Mouse (Mus musculus) neural tube, embryonic 10.5 days (tissue): ENCODE results near the gene Apobr.

Experiments used
- DNase-seq: peaks from one replicate; pipeline ENCODE4 v3.0.0-alpha.2; 2017; ENCODE audit warnings: low spot score; ENCODE audit errors: extremely low spot score

Gene Apobr

DNA sequence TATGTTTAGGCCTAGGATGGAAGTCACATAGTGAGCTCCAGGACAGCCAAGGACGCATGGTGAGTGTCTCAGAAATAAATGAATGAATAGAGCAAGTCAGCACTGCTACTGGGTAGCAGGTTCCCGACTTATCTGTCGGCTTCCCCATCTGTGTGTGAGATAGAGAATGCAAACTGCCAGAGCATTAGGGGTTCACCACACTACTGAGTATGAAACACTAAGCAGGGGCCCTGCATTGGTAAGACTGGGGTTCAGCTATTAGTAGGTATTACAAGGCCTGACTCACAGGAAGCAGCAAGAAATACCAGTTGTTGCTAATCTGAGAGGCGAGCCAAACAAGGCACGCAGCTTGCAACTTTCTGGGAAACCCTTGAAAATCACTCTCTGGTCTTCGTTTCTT, 14.2 kb downstream of the Apobr start:
- DNase-seq = no peak

DNA sequence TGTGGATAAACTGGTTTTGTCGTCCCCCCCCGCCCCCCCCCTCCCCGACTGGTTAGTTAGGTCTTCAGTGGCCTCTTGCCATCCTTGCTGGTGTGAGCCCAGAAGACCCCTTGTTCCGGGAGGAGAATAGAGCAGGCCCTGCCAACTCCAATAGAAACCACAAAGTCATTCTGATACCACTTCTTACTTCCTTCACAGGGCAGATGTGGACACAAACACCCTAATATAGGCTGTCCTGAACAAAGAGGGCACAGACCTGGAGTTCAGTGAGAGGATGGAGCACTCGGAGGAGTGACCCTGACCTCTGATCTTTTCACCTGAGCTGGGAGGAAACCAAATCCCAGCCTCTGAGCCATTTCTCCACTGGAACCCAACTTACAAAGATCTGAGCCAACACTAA, 17.2 kb downstream of the Apobr start:
- no peak for DNase-seq

DNA sequence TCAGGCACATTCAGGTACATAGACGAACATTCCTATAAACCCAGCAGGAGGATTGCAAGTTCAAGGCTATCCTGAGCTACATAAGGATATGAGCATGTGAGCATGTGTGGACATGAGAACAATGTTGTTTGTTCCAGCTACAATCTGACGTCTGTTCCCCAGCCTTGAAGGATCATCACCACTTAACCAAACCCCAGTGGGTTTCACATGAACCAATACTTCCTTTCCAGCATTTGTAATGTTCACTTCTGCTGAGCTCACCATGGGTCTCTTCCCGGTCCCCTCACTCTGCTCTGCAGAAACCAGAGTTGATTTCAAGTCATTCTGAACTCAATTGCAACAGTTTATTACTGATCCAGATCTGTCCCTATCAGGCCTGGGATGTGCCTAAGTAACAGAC, 17.9 kb downstream of the Apobr start:
- DNase-seq = no peak

DNA sequence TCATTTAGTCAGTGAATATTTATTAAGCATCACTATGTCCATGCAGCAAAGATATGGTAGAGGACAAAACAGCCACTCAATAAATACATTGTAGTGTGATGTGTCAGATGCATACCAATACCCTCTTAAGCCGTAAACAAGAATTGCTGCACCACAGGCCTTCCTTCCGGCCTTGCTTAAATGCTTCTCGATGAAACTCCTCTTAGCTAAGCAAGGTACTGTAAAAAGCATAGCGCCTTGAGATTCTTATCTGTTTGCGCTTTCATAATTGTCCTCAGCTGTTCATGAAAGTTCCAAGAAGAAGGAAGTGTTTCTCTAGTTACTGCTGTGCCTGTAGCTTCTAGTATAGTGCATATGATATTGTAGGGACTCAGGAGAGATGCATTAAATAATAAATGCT, 21.9 kb downstream of the Apobr start:
- DNase-seq = no peak

DNA sequence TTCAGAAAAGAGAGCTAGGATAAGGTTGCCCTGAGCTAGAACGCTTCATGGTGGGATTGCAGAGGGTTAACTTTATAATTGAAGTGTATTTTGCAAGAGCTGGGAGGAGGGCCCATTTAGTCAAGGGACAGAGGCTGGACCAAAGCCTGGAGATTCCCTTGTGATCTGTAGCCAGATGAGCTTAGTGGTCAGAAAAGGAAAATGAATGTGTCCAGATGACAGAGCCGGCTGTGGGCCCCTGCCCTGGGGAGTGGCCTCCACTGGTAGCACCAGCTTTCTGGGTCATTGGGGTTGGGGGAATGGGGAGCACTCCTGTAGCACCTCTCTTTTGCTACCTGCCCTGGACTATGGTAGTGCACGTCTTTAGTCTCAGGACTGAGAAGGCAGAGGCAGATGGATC, 22.3 kb downstream of the Apobr start:
- no peak for DNase-seq

DNA sequence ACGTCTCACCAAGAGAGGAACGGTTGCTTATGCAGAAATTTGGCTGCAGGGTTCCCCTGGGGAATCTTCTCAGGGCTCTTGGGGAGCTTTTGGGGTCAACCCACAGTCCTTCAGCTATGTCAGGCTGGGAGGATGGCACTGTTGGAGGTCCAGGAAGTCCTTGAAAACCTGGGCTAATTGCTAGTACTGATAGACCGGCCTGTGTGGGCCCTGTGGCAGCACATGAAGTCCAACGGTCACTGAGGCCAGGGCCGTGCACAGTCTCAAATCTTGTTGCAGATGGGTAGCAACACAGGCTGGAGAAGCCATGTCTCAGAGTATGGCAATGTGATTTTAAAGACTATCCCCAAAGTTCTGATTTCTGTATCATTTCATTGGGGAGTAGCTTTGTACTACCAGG, 23.1 kb downstream of the Apobr start:
- no peak for DNase-seq

DNA sequence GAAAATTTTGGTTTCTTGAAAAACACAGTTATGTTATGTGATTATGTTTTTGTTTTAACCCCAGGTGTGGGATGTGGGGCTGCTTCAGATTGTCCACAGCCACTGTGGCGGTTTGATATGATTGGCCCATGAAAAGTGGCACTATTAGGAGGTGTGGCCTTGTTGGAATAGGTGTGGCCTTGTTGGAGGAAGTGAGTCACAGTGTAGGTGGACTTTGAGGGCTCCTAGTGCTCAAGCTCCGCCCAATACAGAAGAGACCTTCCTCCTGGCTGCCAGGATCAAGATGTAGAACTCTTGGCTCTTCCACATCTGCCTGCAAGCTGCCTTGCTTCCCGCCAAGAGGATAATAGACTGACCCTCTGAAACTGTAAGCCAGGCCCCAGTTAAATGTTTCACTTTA, 28.0 kb downstream of the Apobr start:
- DNase-seq = no peak

DNA sequence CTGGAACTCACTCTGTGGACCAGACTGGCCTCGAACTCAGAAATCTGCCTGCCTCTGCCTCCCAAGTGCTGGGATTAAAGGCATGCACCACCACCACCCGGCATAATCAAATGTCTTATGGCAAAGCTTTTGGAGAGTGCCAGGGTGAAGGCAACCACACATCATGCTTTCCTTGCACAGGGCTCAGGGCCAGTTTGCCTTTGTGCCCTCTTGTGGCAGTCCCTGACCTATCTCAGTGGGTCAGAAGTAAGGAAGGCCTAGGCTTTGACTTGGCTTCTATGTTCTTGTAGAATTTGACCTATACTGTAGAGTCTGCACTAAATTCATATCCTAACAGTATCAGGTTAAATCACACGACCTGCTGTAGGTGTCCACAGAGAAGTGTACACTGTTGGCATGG, 32.0 kb downstream of the Apobr start:
- DNase-seq = no peak

DNA sequence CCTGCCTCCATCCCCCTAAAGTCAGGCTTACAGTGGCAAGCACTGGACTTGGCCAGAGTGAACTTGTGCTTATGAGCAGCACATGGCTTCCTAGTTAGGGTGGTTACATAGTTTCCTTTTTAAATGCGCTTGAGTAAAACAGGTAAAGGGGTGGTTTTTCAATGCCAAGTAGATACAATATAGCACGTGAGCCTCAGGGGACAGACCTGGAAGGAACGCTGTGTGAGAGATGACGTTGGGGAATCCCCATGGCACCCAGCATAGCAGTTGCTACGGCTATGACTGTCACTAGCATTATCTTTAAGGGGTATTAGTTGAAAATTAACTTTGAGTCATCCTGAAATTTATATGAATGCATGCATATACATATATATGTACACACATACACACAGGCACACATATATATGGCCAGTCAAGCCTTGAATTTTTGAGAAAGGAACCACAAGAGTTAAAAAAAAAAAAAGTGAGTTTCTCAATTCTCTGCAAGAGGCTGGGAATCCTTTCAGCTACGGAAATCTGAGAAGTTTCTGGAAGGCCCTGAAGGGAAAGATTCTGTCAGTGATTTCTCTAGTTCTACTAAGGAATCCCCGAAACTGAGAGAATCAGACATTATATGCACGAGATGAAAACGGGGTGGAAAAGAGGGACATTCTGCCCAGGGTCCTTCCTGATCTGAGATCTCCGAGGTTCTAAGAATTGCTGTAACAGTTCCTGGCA, 35.0 kb downstream of the Apobr start:
- no peak for DNase-seq

DNA sequence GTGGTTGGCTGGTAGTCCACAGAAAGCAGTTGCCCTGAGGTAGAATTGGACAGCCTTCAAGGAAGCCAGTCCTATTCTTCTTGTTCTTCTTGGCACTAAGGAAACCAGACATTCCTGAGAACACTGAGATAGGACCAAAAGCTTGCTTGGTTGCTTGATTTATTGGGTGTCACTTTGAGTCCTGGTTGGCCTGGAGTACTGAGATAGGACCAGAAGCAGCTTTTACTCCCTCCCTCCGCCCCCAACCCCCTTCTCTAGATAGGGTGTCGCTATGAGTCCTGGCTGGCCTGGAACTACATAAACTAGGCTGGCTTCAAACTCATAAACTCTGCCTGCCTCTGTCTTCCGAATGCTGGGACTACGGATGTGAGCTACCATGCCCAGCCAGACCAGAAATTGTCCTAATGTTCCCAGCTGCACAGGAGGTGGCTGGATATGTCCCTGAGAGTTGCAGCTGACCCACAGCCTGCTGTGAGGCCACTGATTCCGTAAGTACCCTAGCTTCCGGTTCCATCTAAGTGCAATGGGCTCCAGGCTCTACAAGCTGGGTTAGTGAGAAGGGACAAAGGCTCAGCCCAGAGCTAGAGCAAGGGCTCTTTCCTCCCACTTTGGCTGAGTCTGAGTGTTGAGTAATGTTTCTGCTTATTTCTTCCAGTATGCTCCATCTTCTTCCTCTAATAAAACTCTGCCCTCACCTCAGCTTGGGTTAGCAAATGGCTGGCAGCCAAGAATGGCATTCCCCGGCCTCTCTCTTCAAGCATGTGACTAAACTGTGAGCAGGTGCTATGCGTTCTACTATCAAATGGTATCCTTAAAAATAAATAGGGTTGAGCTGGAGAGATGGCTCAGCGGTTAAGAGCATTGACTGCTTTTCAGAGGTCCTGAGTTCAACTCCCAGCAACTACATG, 37.0 kb downstream of the Apobr start:
- no peak for DNase-seq

DNA sequence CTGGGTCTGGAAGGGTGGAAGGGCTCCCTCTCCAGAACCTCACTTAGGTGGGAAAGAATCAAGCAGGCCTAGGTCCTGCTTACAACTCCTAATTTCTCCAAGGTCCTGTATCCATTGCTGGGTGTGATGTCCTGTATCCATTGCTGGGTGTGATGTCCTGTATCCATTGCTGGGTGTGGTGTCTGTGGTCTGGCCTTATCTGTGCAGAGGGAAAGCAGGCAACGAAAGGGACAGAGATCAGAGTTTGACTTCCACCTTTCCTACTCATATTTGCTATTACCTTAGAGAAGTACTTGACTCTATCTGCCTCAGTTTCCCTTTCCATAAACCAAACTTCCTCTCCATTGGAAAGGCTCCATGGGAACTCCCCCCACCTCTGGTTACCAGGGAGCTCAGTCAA, 38.6 kb downstream of the Apobr start:
- DNase-seq = no peak

DNA sequence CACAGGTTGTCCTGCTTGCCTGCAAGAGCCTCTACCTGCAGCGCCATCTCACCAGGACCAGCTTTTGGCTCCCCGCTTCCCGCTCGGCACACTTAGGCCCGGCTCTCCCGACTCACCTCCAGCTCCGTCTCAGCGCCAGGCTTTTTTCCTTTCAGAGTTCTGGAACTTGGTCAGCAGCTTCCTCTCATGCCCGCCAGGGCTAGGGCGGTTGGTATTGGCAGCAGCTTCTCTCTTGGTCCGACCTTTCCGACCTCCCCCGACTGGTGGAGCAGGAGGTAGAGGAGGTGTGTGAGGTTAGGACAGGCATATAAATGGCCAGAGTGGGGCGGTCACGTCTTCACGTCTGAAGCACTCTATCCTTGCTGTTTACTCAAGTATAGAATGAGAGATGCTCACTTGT, 40.0 kb downstream of the Apobr start:
- DNase-seq = no peak

DNA sequence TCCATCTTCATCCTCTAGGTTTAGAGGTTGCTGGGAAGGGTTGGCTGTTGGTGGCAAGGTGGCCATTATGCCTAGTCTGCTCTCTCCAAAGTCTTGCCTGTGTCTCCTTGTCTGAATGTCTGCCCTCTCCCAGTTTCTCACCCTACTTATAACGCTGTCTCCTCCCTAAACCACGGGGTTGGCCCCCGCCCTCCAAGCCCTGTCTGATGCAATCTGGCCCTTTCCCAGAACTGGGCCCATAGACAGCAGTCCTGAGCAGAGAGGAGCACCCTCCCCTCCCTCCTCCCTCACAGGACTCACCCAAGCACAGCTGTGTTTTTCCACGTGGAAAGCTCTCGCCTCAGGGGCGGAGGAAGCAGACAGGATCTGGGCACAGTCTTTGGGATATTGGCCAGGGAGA, 40.6 kb downstream of the Apobr start:
- DNase-seq = no peak

DNA sequence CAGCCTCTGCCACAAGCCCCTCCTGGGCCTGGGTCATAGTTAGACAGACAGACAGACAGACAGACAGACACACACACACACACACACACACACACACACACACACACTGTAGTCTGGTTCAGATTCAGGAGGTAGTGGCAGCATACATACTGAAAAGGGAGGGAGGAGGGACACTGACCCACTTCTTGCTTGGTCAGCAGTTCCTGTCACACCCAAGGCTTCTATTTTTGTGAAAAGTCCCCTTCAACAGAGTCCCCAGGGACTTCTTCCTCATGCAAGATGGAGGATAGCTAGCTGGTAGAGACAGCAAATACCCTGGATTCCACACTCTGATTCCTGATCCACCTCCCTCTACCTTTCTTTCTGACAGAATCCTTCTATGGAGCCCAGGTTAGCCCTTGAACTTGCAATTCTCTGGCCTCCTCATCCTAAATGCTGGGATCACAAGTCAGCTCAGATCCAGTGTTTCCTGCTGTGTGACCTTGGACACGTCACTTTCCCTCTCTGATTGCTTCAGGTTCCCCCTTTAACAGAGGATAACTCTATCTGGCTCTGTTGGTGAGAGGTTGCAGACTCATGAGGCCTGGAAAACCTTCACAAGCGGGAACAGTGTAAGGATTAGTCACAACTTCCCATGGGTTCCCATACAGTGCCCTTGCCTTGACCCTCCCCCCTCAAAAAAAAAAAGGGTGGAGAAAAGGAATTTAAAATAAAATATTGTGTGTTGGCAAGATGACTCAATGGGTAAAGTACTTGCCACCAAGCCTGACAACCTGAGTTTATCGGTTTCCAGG, 41.3 kb downstream of the Apobr start:
- no peak for DNase-seq

DNA sequence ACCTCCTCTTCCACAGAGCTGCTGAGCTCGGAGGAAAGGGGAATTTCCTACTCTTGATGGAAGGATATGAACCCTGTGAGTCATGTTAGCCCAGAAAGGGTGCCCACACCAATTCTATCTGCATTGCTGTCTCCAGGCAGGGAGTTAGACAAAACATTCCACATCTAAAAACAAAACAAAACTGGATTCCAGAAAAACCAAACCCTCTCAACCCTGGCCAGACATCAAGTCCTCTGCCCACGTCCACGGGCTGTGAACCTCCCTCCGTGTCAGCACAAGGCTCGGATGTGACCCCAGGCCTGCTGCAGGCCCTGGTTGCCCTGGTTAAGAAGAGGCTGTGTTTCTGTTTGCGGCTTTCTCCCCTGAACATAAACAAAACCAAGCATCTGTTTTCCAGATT, 43.4 kb downstream of the Apobr start:
- DNase-seq = no peak

DNA sequence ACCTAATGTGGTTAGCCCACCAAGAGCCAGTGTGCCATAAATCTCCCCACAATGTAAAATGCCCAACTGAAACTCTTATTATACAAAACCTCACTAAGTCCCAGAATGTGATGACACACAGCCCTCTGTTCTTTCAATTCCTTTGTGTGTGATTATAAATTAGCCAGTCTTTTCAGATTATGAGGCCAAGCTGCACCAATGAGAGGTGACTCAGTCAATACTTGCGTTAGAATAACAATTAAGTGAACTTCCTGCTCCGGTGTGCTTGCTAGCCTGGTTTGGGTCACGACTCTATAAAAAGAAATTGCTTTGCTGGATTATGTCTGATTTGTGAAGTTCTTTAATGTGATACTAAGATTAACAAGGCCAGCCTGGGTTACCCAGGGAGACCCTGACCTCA, 45.2 kb downstream of the Apobr start:
- no peak for DNase-seq

DNA sequence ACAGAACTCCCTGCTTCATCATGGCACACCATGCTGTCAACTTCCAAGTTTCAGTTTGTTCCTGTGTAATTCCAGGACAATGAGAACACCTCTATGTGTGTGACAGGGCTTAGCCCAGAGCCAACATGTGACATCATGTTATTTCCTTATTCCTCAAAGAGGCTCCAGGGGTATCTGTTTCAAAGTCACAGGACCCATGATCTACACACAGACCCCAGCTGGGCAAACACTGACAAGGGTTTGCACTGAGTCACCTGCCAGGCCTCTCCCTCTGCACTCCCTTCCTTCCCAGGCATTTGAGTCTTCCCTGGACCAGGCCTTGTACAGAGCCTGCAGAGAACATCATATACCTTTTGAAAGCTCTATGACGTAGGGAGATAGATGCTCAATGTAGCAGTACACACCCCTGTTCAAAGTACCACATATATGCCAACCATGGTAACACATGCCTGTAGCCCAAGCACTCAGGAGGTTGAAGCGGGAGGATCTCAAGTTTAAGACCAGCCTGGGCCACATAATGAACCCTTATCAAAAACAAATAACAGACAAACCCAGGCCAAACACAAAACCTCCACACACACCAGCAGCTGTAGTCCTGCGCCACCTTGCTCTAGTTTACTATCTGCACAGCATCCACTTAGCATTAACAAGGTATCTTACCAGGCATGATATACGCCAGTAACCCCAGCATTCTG, 46.2 kb downstream of the Apobr start, which contains the start of gene Nupr1:
TSS of gene Nupr1 (minus strand) at position 38 of the 695 bp plus-strand sequence.
- DNase-seq = no peak

DNA sequence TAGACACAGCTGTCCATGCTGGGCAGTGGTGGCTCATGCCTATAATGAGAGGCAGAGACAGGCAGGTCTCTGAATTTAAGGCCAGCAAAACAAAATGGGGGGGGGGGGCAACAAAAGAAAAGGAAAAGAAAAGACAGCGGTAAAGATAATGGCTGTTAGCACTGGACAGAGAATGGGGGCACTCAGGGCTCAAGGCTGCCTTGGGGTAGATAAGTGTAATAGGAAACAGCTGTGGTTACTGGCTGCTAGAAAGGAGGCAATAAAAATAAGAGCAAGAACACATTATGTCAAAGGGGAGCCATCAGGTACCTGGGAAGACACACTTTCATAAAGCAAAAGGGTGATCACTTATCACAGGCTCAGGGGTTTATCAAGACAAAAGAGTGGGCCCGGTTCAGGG, 47.7 kb downstream of the Apobr start:
- no peak for DNase-seq

DNA sequence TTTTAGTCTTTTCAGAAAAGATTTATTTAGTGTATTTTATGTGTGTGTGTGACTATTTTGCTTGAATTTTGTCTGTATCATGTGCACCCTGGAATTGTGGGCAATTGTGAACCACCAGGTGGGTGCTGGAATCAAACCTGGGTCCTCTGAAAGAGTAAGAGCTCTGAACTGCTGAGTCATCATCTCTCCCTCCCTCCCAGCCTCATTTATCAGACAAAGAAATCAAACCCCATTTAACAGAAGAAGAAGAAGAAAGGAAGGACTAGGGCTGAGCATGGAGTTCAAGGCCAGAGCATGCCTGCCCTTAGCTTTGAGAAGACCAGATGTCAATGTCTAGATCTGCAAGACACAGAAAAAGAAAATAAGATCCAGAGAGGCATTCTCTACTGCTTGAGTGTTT, 50.6 kb downstream of the Apobr start:
- no peak for DNase-seq

DNA sequence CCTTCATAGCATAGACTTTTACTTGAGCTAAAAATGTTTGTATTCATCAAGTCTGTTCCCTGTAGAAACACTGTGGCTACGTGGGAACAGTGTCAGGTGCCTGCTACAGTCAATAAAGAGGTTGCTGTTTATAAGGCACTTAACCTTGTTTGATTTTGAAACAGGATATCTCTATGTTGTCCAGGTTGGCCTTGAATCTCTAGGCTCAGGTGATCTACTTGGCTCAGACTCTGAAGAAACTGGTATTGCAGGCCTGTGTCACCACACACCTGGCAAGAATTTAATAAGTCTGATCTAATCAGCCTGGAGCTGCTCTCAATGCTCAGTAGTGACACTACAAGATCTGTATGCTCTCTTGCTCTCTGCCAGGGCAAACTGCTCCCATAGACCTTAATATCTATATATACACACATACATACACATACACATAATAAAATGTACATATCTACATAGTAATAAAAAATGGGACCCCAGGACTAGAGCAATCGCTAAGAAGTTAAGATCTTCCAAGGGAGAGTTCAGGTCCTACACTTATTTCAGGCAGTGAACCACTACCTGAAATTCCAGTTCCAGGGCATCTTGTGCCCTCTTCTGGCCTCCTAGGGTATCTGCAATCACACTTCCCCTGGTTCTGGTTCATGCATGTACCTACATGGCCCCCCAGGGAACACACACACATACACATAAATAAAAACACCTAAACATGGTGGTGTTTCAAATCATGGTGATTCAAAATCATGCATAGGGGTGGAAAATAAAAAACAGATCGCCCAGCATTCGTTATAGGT, 52.2 kb downstream of the Apobr start:
- DNase-seq = no peak
